Mouse (Mus musculus) heart, embryonic 11.5 days (tissue): ENCODE measurements around the gene Tcf15. TPM values are rescaled to one million over a fixed set of nuclear protein-coding genes. Genes with fewer than 3 reads are reported as not detected.

Experiments used
- ATAC-seq: fragments of 200-750 bp; cut with Nextera tagmentation; replicated peaks from 2 replicates; pipeline ENCODE4 v1.8.0; 2017; ENCODE audit warnings: moderate library complexity; ENCODE audit not compliant: insufficient number of reproducible peaks, low FRiP score, low TSS enrichment
- H3K27ac ChIP-seq: fragments of 300-500 bp; sonication (generic); 2 replicates; pipeline ENCODE4 v1.5.1; 2014; ENCODE audit warnings: mild to moderate bottlenecking, low read depth, low read length
- H3K27me3 ChIP-seq: fragments of 300-500 bp; sonication (generic); 2 replicates; pipeline ENCODE4 v1.6.1; 2014; ENCODE audit warnings: mild to moderate bottlenecking, low read length, mixed read lengths; ENCODE audit not compliant: control insufficient read depth, insufficient read depth
- H3K36me3 ChIP-seq: fragments of 300-500 bp; sonication (generic); 2 replicates; pipeline ENCODE4 v1.6.1; 2014; ENCODE audit warnings: mild to moderate bottlenecking, low read length, moderate library complexity, mixed read lengths; ENCODE audit not compliant: control insufficient read depth, insufficient read depth
- H3K4me1 ChIP-seq: fragments of 300-500 bp; sonication (generic); 2 replicates; pipeline ENCODE4 v1.6.1; 2014; ENCODE audit warnings: low read length; ENCODE audit not compliant: control insufficient read depth, insufficient read depth
- H3K4me2 ChIP-seq: fragments of 300-500 bp; sonication (generic); 2 replicates; pipeline ENCODE4 v1.6.1; 2014; ENCODE audit warnings: mild to moderate bottlenecking, moderate library complexity
- H3K4me3 ChIP-seq: fragments of 300-500 bp; sonication (generic); 2 replicates; pipeline ENCODE4 v1.5.1; 2014; ENCODE audit warnings: low read depth, low read length
- H3K9ac ChIP-seq: fragments of 300-500 bp; sonication (generic); 2 replicates; pipeline ENCODE4 v1.6.1; 2014; ENCODE audit warnings: mild to moderate bottlenecking, low read depth, low read length, moderate library complexity
- H3K9me3 ChIP-seq: fragments of 300-500 bp; sonication (generic); replicated peaks from 2 replicates; pipeline ENCODE4 v1.6.1; 2016; ENCODE audit warnings: low read length; ENCODE audit not compliant: control insufficient read depth
- WGBS: fragments of 180-500 bp; shearing (Covaris S2); extraction: QIAGEN DNeasy Blood & Tissue Kit; methylation state at CpG from one replicate; pipeline ENCODE4 v1.1.7; 2014; ENCODE audit not compliant: insufficient replicate concordance; 5-methylcytosine and 5-hydroxymethylcytosine counted together
- polyA plus RNA-seq: library from polyadenylated mRNA; unstranded; fragments of >200 nt; fragmentation: Nextera tagmentation; extraction: Ambion mirVana; gene quantifications from 2 replicates; pipeline ENCODE4 v1.2.1, GENCODE M21; 2014

Gene Tcf15
- polyA plus RNA-seq, 1 experiment from 2014 or later: 3.2 TPM

DNA sequence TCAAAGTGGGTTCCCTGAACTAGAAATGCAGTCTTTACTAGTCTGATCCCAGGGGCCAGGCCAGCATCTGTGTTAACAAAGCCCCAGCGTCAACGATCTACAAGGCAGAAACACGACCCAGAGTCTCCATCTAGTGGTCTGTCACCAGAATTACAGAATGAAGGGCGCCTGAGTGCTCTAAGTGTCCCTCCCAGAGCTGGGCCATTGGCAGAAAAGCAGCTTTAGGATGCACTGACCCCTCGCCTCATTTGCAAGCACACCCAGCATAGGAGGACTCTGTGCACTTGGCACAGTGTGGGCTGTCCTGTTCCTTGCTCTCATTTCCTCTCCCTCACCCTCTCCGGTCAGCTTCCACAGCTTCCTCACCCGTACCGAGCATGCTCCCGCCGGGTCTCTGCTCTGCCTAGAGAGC lies 53.9 kb downstream of the Tcf15 start:
- H3K4me1 ChIP-seq: no peaks in the 10 kb centered on the region
- H3K27ac ChIP-seq: no peak overlapping the region
- H3K9me3 ChIP-seq: no peaks in the 10 kb centered on the region
- no peaks in the 10 kb centered on the region for H3K27me3 ChIP-seq
- no peak overlapping the region for H3K4me3 ChIP-seq
- 44% methylated on average over 10 of the region's 10 CpGs for WGBS
- no peak overlapping the region for H3K9ac ChIP-seq
- ATAC-seq: peak; percentile 35
- H3K4me2 ChIP-seq: no peak overlapping the region
- no peaks in the 10 kb centered on the region for H3K36me3 ChIP-seq

Other genes with a start within 250 kb of the Tcf15 start
- gene Angpt4, start 232.4 kb upstream of the Tcf15 start, polyA plus RNA-seq: 0.21 and 0.30 TPM in 2 replicates
- gene Fam110a, start 163.3 kb upstream of the Tcf15 start, polyA plus RNA-seq: 9.7 and 10.5 TPM in 2 replicates
- 0.80 and 0.86 TPM in 2 replicates for gene Slc52a3, start 147.1 kb upstream of the Tcf15 start, polyA plus RNA-seq
- gene Scrt2, start 62.0 kb upstream of the Tcf15 start, polyA plus RNA-seq: 0.06 and 0.11 TPM in 2 replicates
- 8.1 and 8.8 TPM in 2 replicates for gene Srxn1, start 38.0 kb upstream of the Tcf15 start, polyA plus RNA-seq
- 38.7 and 90.5 TPM in 2 replicates for gene Csnk2a1, start 83.3 kb downstream of the Tcf15 start, polyA plus RNA-seq
- gene Tbc1d20, start 150.3 kb downstream of the Tcf15 start, polyA plus RNA-seq: 25.1 and 25.7 TPM in 2 replicates
- 62.6 and 64.5 TPM in 2 replicates for gene Rbck1, start 189.1 kb downstream of the Tcf15 start, polyA plus RNA-seq
- 3.4 and 3.6 TPM in 2 replicates for gene Trib3, start 200.5 kb downstream of the Tcf15 start, polyA plus RNA-seq
- 3.8 and 5.5 TPM in 2 replicates for gene Nrsn2, start 233.1 kb downstream of the Tcf15 start, polyA plus RNA-seq